16 mouse cellular contexts compared by ENCODE assay signal in genomic region chr3:107790227-107790626, GRCm38 (mm10).
"Had no signal": no experiment of that assay in that cellular context is flagged by ENCODE, and none has a peak within 500 bp of the region (broad histone marks: within the 10 kb centered on the region; RNA-seq: fewer than 3 reads in every experiment).

No protein-coding gene starts in this region.

- H3K27ac ChIP-seq: hindbrain, embryonic 13.5 days; kidney, postnatal 0 days; midbrain, embryonic 15.5 days; neural tube, embryonic 13.5 days had no signal

- ATAC-seq: hindbrain, postnatal 0 days; lung, postnatal 0 days; midbrain, embryonic 15.5 days had no signal

- DNase-seq: kidney, adult 8-10 months; kidney, postnatal 36 days; lung, adult 2 months; lung, postnatal 4 days; retina, postnatal 1 day; right cerebral cortex, postnatal 4 days; thymus, adult 2 months; thymus, postnatal 36 days had no signal

- H3K36me3 ChIP-seq: hindbrain, embryonic 13.5 days; limb, embryonic 15.5 days; midbrain, embryonic 15.5 days; neural tube, embryonic 13.5 days had no signal

- H3K27me3 ChIP-seq: hindbrain, embryonic 13.5 days; limb, embryonic 15.5 days; midbrain, embryonic 15.5 days; neural tube, embryonic 13.5 days had no signal

- H3K4me3 ChIP-seq: hindbrain, embryonic 13.5 days; limb, embryonic 15.5 days; midbrain, embryonic 15.5 days; neural tube, embryonic 13.5 days had no signal

- H3K9me3 ChIP-seq: hindbrain, embryonic 13.5 days; limb, embryonic 15.5 days; midbrain, embryonic 15.5 days; neural tube, embryonic 13.5 days had no signal

- H3K9ac ChIP-seq: hindbrain, embryonic 13.5 days; limb, embryonic 15.5 days; midbrain, embryonic 15.5 days; neural tube, embryonic 13.5 days had no signal

- H3K4me2 ChIP-seq: hindbrain, embryonic 13.5 days; limb, embryonic 15.5 days; midbrain, embryonic 11.5 days; midbrain, embryonic 15.5 days; neural tube, embryonic 13.5 days had no signal
